Mouse (Mus musculus): ENCODE results near the gene Fxr2.

Fxr2 gene

DNA sequence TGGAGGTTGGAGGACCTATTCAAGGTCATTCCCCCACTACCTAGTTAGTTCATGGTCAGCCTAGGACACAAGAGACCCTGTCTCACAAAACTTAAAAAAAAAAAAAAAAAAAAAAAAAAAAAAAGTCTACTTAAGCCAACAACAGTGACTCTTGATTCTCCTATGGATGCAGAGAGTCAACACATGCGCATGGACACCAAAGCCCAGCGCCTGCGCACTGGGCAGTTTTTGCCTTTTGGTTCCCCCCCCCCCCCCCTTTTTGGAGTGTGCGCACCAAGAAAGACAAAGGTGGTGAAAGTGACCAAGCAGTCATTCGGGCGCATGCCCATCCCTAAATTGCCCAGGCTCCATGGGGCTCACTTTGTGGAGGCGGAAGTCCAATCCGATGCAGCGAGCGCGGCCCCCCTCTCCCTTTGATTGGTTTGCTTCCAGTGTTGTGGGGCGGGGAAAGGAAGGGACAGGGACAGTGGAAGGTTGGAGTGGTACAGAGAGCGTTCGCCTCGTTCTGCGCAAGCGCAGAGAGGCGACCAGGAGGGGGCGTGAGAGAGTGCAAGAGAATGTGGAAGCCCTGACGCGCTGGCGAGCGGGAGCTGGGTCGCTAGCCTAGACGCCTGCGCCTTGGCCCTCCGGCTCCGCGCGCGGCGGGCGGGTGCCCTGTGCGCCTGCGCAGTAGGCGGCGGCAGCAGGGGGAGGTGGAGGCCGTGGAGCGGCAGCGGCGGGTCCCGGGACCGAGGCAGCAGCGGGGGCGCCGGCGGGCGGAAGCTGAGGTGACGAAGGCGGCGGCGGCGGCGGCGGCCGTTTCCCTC lies at the start of gene Fxr2:
TSS of gene Fxr2 (plus strand) at position 707 of the 806 bp plus-strand sequence.
- peak; percentile 100 for DNase-seq

DNA sequence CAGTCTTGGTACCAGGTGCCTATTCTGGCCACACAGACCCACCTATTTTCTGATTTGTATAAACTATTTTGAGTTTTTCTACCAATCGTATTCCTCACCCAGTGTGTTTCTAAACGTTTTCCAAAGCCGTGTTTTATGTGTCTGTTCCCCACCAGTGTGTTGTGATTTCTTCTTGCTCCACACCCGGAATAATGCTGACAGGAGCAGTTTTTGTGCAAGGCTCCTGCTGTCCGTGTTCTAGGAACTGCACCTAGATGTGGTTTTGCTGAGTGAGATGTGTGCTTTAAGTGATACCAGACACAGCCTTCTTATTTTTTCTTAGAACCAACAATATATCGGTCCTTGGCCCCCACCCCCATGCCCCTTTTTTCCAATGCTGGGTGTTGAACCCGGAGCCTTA lies 48.8 kb upstream of the Fxr2 start:
- DNase-seq, result no peak

DNA sequence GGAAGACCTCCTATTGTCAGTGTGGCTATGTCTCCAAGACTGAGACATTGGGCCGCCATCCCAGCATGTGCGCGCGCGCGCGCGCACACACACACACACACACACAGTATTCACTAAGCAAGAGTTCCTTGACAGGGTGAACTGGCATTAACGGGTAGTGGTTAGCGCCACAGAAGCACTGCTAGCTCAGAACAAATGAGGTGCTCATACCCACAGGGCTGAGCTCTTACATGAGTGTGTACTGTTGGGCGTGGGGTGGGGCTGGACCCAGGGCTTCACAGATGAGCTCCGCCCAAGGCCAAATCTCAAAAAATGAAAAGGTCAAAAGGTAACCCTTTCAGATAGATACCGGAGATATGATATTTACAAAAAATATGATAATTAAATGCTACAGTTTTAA lies 47.9 kb upstream of the Fxr2 start:
- no peak for DNase-seq

DNA sequence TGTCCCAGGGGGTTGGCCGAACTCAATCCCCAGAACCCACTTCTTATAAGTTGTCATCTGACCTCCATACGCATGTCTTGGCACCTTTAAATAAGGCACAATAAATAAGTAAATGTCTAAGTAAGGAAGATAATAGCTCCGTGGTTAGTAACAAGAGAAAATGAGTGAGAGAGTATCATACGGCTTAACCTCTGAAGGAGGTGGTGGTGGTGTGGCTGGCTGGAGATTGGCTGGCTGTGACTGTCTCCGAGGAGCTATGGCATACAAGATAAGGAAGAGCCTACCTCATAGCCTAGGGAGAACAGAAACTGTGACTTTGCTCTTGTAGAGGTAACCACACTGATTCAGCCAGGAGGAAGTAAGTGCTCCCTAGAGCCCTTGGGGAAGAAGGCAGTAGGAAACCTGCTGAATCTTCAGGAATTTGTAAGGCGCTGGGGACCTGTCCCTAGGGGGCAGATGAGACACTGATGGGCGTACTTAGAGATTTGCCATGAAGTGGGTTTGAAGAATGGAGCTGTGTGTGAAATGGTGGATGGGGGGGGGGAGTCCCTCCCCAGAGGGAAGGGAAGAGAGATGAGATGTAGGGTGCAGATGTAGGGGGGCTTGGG lies 47.0 kb upstream of the Fxr2 start:
- no peak for DNase-seq

DNA sequence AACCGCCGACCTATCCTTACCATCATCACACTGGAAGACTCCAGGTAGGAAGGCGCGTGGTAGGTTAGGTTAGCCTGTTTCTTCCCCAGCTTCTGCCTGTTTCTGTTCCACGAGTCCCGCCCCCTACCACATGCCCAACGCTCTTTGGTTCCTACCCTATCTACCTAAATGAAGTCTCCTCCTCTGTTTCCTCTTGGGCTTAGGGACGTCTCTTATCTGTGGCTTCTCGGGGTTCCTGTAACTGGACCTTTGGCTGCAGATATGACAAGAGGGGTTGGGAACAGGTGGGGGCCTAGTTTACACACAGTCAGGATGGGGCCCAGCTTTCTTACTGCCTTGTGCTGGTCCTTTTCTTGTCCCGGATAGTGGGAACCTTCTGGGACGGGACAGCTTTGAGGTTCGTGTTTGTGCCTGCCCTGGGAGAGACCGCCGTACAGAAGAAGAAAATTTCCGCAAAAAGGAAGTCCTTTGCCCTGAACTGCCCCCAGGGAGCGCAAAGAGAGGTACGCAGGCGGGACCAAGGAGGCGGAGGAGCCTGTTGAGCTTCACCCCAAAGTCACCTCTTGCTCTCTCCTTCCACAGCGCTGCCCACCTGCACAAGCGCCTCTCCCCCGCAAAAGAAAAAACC lies 43.5 kb upstream of the Fxr2 start:
- no peak for DNase-seq

DNA sequence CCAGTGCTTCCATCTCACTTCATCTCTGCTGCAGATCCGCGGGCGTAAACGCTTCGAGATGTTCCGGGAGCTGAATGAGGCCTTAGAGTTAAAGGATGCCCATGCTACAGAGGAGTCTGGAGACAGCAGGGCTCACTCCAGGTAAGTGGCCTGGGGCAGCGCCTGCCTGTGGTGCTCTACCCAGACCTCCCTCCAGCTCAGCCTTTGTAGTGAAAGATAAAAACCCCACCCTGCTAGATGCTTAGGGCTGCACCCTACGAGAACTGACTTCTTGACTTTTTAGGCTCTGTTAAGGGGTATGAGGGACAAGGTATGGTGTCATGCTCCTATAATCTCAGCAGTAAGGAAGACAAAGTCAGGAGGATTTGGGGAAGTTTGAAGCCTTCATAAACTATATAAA lies 42.2 kb upstream of the Fxr2 start:
- DNase-seq, result no peak

DNA sequence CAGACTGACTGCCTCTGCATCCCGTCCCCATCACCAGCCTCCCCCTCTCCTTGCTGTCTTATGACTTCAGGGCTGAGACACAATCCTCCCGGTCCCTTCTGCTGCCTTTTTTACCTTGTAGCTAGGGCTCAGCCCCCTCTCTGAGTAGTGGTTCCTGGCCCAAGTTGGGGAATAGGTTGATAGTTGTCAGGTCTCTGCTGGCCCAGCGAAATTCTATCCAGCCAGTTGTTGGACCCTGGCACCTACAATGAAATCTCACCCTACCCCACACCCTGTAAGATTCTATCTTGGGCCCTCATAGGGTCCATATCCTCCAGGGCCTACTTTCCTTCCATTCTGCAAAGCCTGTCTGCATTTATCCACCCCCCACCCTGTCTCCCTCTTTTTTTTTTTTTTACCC lies 41.4 kb upstream of the Fxr2 start:
- DNase-seq, result no peak

DNA sequence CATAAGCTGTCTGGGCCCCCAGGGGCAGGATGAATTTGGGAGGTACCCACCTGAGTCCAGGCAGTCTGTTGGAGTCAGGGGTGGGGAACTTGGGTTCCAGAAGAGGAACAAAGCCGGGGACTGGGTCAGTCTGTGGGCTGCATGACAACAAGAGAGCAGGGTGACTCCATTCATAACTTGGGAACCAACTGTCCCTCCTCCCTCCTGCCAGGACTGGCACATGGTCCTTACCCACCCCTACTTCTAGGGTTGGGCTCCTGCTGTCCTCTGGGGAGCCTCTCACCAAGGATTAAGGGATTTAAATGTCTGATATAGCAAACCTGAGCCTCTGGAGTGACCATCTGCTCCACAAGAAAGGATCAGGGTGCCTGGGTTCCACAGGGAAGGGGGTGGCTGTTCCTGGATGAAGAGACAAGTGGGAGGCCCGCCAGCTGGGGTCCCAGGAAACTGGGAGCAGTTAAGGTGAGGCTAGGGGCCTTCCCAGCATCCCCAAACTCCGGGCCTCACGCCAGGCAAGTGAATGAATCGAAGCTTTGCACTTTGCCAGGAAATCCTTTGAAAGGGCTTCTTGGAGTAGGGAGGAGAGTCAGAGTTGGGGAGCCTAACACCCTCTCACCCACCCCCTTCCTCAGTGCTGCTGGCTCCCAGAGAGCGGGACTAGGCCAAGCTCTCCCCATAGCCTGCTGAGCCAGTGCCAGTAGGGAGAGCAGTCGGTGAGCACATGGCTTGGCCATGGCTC lies 40.7 kb upstream of the Fxr2 start:
- DNase-seq, result peak; percentile 25

DNA sequence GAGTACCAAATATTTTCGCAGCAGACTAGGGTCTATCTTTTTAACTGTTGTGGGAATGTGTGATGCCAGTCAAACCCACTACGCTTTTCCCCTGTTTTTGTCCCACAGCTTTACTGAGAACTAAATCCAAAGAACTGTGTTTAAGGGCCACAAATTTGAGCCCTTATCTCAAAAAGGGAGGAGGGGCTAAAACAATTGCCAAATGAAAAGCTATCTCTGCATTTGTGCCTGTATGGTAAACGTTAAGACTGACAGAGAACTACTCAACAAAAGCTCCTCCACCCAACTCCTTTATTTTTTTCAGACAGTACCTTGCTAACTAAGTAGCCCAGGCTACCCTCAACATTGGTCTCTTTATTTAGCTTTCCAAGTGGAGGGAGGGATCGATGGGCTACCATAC lies 40.0 kb upstream of the Fxr2 start:
- DNase-seq, result no peak

DNA sequence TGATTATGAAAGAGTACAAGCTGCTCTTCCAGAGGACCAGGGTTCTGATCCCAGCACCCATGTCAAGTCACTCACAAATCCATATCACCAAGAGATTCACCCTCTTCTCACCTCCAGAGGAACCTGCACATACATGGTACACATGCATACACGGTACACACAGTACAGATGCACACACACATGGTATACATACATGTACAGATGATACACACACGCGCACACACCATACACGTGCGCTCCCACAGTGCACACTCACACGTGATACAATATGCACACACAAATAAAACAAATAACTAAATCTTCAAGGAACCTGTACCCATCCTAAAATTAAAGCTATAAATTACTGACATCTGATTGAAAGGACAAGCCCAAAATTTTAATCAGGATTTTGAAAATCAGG lies 37.9 kb upstream of the Fxr2 start:
- no peak for DNase-seq

DNA sequence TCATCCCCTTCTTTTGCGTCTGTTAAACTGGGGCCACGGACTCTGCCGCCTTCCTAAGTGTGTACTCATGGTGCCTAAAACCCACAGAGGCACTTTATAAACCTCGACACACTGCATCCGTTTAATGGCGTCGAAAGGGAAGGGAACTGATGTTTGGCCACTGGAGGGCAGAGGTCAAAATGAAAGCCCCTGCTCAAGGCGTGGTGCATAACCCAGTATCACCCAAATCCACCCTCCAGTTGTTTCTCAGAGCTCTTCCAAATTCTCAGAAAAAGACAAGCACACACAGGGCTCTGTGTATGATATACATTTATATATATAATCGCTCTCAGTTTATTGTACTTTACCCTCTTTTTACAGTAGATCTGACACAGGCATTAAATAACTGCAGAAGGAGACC lies 33.4 kb upstream of the Fxr2 start:
- no peak for DNase-seq

DNA sequence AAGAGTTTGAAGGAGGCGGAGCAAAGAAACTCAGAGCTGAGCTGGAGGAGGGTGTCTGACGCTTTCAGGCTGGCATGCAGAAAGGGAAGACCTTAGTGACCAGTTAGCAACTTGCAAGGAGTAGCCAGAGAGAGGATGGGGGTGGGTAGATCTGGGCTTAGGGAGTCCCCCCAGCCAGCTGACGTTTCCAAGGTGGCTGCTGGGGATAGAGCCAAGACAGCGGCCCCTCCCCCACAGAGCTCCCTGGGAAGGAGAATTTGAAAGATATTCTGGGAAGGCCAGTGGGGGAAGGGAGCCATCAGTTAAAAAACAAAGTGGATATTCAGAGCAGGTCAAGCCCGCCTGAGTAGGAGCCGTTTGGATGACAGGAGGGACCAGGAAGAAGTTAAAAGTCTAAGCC lies 32.7 kb upstream of the Fxr2 start:
- peak; percentile 85 for DNase-seq

DNA sequence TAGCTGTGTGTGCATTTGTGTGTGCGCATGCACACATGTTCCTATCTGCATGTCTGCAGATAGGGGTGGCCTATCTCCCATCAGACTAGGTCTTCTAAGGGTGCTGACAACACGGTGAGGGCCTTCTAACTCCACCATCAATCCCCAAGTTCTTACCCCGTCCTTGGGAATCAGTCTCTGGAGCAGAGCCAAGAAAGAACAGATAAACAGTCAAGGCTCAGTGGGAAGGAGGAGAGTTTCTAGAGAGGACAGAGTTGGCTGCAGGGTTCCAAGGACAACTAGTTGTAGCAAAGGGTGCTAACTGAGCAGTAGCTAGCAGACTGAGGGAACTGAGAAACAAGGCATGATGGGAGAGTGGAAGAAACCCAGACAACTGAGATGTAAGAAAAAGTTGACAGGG lies 31.0 kb upstream of the Fxr2 start:
- no peak for DNase-seq

DNA sequence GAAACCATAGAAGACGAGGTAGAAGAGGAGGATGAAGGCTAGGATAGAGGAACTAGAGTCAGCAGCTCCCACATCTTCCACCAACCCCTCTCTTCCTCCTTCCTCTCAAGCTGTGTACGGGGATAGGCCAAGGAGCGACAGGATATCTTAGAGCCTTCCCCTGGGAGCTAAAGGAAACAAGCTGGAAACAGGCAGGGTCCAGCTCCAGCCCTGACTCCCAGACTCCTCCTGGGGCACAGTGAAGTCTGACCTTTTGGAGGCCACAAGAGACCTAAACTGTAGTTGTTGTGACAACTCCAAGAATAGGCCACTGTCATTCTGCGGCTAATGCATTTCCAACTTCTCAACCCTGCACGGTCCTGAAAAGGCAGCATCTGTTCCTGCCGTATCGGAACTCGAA lies 29.3 kb upstream of the Fxr2 start:
- peak; percentile 37 for DNase-seq

DNA sequence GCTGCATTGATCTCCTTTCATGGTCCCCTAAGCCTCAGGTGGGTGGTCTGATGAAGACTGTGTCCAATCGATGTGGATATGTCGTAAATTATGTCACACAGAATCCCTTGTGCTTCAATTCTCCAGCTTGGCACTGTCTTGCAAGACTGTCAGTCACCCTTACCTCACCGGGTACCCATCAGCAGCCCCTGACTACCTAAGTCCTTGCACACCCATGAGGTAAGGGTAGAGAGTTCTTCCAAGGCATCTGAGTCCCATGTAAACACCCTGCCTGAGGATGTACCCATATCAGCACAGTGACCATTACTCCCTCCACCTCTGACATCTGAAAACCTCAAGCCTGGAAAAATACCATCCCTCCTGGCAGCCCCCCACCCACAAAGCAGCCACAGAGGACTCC lies 28.4 kb upstream of the Fxr2 start:
- DNase-seq, result no peak

DNA sequence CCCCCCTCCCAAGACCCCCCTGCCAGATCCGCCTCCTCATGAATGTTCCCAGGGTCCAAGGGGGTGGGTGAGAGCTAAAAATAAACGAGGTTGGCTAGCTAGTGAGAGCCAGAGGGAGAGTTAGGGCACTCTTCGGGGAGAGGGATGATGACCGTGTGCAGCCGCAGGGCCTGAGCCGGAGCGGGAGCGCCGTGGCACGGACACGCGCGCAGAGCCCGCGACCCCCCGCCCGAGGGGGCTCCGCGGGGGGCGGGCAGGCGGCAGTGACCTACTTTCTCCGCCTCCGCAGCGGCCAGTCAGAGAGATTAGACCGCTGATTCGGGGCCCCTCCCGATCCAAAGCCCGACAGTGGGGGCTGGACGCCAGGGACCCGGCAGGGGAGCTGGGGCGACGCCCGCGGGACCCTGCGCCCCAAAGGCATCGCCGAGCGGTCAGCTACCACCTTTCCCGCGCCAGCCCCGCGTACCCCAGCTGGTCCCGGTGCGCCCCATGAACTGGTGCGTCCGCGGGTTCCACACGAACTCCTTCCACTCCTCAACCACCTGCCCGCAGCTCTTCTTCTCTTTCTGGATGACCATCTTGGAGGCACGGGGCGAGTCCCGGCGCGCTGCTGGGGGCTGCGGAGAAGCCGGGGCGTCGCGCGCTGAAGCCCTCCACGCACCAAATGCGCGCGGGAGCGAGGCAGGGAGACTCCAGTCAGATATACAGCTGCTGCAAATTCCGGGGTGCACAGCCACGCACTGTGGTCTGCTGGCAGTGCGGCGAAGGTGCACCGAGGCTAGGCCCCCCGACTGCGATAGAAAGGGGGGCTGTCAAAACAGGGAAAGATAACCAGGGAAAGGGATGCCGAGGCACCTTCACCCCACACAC lies 27.8 kb upstream of the Fxr2 start:
- DNase-seq, result peak; percentile 59

DNA sequence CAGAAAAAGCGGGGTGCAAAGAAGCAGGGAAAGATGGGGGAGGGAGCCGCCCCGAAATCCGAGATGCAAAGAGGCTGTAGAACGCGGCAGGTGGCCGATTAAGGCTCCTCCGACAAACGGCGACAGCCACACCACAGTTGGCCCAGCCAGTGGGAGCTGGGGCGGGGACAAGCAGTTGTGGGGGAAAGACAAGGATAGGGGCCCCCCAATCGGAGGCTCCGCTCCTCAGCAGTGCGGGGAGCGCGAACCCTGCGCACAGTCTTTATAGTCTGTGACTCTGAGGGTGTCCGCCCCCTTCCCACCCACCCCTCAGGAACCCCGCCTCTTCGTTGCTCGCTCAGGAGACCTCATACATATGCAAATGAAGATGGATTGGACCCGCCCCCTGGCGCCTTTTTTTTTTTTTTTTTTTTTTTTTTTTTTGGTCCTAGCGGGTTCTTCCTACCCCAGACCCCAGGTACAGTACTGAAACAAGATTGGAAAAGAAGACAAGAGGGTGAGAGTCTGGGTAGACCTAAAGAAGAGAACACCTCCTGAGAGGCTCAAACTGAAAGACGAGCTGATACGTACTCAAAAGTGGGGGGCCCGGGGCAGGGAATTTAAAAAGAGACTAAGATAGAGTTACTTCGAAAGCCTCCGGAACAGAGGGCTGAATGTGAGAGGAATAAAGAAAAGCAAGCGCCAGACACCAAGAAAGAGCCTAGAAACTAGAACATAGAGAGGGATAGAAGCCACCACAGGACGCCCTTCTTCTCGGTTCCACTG lies 26.9 kb upstream of the Fxr2 start, which contains the start of gene Atp1b2:
TSS of gene Atp1b2 (minus strand) at position 217 of the 765 bp plus-strand sequence.
- peak; percentile 87 for DNase-seq

DNA sequence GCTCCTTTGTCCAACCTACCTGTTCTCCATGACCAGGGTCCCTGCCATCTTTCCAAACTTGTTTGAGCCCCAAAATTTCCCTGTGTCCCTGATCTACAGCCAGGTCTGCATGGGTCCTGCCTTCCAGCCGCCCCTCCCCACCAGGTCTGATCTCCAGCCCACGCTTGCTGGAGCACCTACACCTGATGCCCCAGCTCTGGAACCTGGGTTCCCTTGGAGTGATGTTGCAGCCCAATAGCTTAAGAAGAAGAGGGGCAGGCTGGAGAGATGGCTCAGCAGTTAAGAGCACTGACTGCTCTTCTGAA lies 26.3 kb upstream of the Fxr2 start:
- DNase-seq, result no peak

DNA sequence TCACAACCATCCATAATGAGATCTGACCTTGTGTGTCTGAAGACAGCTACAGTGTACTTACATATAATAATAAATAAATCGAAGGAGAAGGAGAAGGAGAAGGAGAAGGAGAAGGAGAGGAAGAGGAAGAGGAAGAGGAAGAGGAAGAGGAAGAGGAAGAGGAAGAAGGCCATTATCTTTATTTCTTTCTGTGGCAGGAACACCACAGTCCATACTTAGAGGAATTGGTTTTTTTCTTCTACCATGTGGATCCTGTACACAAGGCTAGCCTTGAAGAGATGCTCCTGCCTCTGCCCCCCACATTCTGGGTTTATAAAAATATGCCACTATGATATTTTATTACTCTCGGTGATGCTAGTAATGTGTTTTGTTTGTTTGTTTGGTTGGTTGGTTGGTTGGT lies 26.0 kb upstream of the Fxr2 start:
- no peak for DNase-seq

DNA sequence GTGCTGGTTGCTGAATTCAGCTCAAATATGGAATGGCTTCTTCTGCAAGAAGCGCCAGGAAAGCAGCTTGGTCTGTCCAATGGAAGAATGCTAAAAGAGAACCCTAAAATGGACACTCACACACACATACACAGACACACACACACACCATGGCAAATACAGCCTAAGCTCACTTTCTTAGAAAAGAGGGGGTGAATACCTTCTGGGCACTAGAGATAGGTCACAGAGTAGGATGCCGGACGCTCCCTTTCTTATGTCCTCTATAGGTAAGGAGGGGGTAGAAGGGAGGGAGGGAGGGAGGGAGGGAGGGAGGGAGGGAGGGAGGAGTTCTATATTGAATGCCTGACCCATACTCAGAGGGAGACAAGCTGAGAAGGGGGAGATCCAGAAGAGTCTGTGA lies 24.3 kb upstream of the Fxr2 start:
- DNase-seq, result no peak

DNA sequence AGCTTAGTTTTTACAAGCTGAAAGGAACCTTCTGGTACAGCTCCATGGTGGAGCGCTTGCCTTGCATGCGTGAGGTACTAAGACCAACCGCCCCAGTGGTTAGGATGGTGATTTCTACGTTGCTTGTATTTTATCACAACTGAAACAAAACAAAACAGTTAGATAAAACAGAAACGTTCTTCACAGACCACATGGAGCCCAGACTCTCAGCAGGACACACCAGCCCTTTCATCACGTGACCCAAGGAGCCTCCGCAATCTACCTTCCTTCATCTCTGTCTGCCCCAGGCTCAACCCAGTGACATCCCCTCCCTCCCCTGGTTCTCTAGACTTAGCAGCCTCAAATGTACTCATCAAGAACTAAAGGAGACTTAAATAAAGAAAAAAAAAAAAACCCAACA lies 23.4 kb upstream of the Fxr2 start:
- no peak for DNase-seq

DNA sequence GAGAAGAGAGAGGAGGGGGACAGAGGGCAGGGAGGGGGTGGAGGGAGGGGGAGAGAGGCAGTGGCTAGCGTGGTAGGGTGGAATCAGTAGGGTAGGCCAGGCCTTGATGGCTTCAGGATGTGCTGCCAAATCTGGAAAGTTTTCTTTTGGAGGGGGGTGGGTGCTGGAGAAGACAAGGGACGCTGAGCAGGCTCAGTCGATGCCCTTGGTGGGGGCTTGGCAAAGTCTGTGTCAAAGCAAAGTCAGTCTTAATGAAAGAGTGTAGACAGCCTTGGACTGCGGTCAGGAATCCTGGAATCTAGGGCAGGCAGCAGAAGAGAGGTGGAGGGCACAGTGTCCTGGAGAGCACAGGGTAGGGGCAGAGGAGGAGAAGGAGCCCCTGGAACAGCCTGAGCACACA lies 21.9 kb upstream of the Fxr2 start:
- no peak for DNase-seq
